Mouse (Mus musculus) heart, adult 10 weeks (tissue): ENCODE results near the gene Tppp2. TPM values are rescaled to one million over a fixed set of nuclear protein-coding genes. Genes with fewer than 3 reads are reported as not detected.

Experiments
- polyA plus RNA-seq: library from polyadenylated mRNA; stranded (reverse); fragments of 350-450 nt; fragmentation: Illumina TruSeq; extraction: RNeasy Lipid Tissue Mini Kit (QIAGEN cat#74804); gene quantifications from one replicate; pipeline ENCODE4 v1.2.3, GENCODE M21; 2014; ENCODE audit warnings: low read depth, low replicate concordance

Tppp2 gene
- polyA plus RNA-seq, result not detected

DNA sequence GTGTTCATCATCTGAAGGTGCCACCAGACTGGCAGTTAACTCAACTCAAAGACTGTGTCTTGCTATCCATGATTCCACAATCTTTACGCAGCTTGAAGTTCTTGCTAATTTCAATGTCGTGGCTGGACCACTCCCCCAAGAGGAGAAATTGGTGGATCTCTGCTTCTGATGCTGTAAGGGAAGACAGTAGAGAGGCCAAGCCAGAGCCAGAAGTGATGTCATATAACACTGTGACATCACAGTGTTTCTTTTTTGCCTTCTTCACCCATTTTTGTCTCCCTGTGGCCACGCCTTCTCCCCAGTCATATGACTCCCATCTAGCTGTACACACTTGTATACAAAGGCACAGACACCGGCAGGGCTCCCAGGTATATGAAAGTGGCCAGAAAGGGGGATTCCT, at the start of gene Tppp2:
Gene Tppp2, plus strand, starts transcription at position 301 of the 400 bp plus-strand sequence.

DNA sequence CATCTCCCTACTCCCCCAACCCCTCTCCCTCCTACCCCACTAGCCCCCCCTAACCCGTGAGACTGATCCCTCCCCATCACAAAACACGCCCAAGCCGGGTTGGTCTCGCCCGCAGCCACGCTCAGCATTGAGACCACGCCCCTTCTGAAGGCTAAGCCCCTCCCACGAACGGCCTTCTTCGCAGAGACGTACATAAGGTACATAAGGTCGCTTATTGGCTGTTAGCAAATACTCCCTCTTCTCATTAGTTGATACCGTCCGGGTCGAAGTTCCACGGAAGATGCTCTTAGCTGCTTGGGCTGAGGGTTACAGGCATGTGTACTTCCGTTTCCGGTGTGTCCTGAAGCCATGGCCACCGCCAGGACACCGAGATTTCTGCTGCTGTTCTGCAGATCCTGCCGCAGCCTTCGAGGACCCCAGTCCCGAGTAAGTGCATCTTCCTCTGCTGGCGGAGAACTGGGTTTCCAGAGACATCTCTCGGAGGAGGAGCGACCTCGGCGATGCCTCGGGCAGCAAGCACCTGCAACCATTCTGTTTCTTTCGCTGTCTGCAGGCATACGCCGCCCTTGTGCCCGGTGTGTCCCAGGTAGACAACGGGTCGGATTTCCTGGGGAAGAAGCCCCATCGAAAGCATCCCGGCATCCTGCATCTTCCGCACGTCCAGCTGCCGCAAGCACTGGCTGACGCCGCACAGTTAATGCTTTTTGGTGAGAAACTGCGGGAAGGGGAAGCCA, 33.5 kb upstream of the Tppp2 start, which contains the start of gene Mettl17:
Gene Mettl17, plus strand, starts transcription at position 245 of the 734 bp plus-strand sequence.

DNA sequence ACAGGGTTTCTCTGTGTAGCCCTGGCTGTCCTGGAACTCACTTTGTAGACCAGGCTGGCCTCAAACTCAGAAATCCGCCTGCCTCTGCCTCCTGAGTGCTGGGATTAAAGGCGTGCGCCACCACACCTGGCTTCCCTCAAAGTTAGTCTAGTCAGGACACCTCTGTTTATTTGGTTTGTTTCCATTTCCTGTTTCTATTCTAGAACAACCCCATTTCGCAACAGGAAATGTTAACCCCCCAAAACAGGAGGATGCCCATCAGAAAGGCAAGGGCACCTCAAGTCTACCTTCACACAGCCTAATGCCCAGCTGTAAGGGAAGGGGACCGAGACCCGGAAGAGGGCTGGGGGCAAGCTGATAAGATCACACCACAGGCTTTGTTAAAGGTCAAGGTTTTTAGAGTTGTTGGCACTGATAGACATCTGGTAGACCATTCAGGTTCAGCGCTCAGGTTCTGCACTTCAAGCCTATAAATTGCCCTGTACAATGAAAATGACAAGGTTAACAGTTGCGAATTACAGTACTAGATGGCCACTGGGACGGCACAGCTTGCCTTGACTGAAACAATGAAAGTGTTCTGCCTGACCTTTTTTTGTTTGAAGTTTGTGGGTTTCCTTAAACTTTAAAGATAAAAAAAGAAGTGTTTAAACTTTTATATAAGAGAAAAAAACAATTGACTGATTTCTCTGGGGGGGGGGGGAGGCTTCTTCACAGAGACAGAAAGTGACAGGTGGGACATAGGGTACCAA, 25.9 kb upstream of the Tppp2 start, which contains the start of gene Slc39a2:
Gene Slc39a2, plus strand, starts transcription at position 699 of the 749 bp plus-strand sequence.

DNA sequence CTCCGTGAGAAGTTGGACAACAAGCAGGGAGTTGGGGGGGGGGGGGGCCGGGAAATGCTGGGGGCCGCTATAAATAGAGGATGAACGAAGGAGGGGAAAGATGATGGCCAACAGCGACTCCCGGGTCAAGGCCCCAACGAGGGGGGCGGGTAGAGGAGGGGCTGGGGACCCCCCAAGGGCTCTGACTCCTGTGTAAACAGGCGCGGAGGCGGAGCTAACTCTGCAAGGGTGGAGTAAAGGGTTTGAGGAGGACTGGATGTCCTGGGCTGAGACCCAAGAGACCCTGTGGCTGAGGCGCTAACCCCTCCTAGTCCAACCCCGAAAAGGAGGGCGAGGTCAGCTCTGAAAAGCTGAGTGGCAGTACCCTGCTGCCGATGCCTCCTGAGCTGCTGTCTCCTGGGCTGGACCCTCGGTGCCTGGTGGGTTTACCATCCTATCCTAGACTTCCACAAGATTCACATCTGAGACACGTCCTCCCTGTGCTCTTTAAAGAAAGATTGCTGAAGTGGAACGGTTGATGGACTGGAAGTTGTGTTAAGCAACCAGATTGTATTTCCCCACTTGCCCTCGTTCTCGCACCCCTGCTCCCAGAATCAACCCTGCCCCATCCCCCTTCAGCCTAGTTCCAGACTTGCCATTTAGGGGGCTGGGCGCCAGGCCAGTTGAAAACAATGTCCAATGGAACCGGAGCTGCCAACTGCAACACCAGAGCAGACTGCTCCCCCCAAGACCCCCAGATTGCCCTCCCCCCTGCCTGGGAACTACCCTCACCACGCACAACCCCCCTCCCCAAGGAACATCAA, 4.1 kb upstream of the Tppp2 start, which contains the start of gene Ndrg2:
Gene Ndrg2, minus strand, starts transcription at position 199 of the 803 bp plus-strand sequence.

DNA sequence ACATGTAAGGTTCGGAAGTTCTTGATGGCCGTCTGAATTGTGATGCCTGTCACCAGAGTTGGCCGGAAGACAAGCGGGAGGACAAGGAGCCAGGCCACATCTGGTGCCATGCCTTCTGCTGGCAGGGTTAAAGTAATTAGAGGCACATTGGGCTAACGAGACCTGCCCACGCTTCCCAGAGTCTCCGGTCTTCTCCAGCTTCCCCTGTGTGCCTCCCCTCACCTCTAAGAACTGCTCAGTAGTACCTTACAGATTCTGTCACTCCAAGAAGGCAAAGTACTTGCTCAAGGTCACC, 4.3 kb downstream of the Tppp2 start, which contains the start of gene Rnase13:
Gene Rnase13, minus strand, starts transcription at position 203 of the 295 bp plus-strand sequence.

Other genes with a start within 250 kb of the Tppp2 start
- gene Gm17079, start 223.0 kb upstream of the Tppp2 start, polyA plus RNA-seq, result not detected
- not detected for gene Gm5800, start 201.2 kb upstream of the Tppp2 start, polyA plus RNA-seq
- not detected for gene Ang4, start 144.8 kb upstream of the Tppp2 start, polyA plus RNA-seq
- gene AY358078, start 118.4 kb upstream of the Tppp2 start, polyA plus RNA-seq, result not detected
- gene Ear6, start 64.7 kb upstream of the Tppp2 start, polyA plus RNA-seq, result not detected
- 23.9 TPM for gene Mettl17, start 33.6 kb upstream of the Tppp2 start, polyA plus RNA-seq
- gene Slc39a2, start 25.5 kb upstream of the Tppp2 start, polyA plus RNA-seq, result 1.2 TPM
- 1,656 TPM for gene Ndrg2, start 4.3 kb upstream of the Tppp2 start, polyA plus RNA-seq
- gene Rnase13, start 4.3 kb downstream of the Tppp2 start, polyA plus RNA-seq, result not detected
- 40.6 TPM for gene Arhgef40, start 66.3 kb downstream of the Tppp2 start, polyA plus RNA-seq
- 5.3 TPM for gene Tmem253, start 97.2 kb downstream of the Tppp2 start, polyA plus RNA-seq
- gene Zfp219, start 102.3 kb downstream of the Tppp2 start, polyA plus RNA-seq, result 29.1 TPM
- gene Olfr221, start 124.0 kb downstream of the Tppp2 start, polyA plus RNA-seq, result not detected
- 157 TPM for gene Hnrnpc, start 185.6 kb downstream of the Tppp2 start, polyA plus RNA-seq
- gene Rpgrip1, start 192.3 kb downstream of the Tppp2 start, polyA plus RNA-seq, result 0.94 TPM